Mouse (Mus musculus) limb, embryonic 10.5 days (tissue): ENCODE measurements around the gene Gm525. TPM values are rescaled to one million over a fixed set of nuclear protein-coding genes. Genes with fewer than 3 reads are reported as not detected.
"Not testable (repeated sequence)": the region's sequence is repeated elsewhere in the genome, so short reads cannot be mapped to it uniquely, and the experiment has no call there.

Source experiments
- DNase-seq: peaks from one replicate; pipeline ENCODE4 v3.0.0-alpha.2; 2017; ENCODE audit warnings: low spot score
- H3K27ac ChIP-seq: fragments of 300-500 bp; sonication (generic); 2 replicates; pipeline ENCODE4 v1.5.1; 2016; ENCODE audit warnings: mild to moderate bottlenecking
- H3K27me3 ChIP-seq: fragments of 300-500 bp; sonication (generic); 2 replicates; pipeline ENCODE4 v1.6.1; 2016; ENCODE audit warnings: low read depth, mild to moderate bottlenecking; ENCODE audit not compliant: poor library complexity, severe bottlenecking
- H3K36me3 ChIP-seq: fragments of 300-500 bp; sonication (generic); 2 replicates; pipeline ENCODE4 v1.6.1; 2016; ENCODE audit warnings: mild to moderate bottlenecking, moderate library complexity
- H3K4me1 ChIP-seq: fragments of 300-500 bp; sonication (generic); 2 replicates; pipeline ENCODE4 v1.6.1; 2016
- H3K4me3 ChIP-seq: fragments of 300-500 bp; sonication (generic); 2 replicates; pipeline ENCODE4 v1.5.1; 2016; ENCODE audit warnings: mild to moderate bottlenecking, moderate library complexity
- H3K9me3 ChIP-seq: fragments of 300-500 bp; sonication (generic); replicated peaks from 2 replicates; pipeline ENCODE4 v1.6.1; 2016; ENCODE audit warnings: mild to moderate bottlenecking
- WGBS: fragments of 180-500 bp; shearing (Covaris S2); methylation state at CpG from one replicate; pipeline ENCODE4 v1.1.7; 2016; 5-methylcytosine and 5-hydroxymethylcytosine counted together
- polyA plus RNA-seq: library from polyadenylated mRNA; unstranded; fragments of >200 nt; fragmentation: Nextera tagmentation; extraction: Ambion mirVana; gene quantifications from 2 replicates; pipeline ENCODE4 v1.2.1, GENCODE M21; 2016

Gm525 gene
- polyA plus RNA-seq = not detected in 2 replicates

- no peak for DNase-seq
- no peak within 1 kb of the TSS for H3K27ac ChIP-seq
- H3K27me3 ChIP-seq = no peaks in the 10 kb centered on the region
- no peak within 1 kb of the TSS for H3K4me3 ChIP-seq
- peaks cover 11% of the 10 kb centered on the region; the same call in 1 of the 2 replicates for H3K4me1 ChIP-seq
- no peaks in the 10 kb centered on the region for H3K36me3 ChIP-seq
- 91% methylated on average over 8 of the region's 8 CpGs for WGBS
- no peaks in the 10 kb centered on the region for H3K9me3 ChIP-seq
Measured at GRCm38 (mm10) chr11:89073541-89073940, at the start of gene Gm525. TSS of gene Gm525 (plus strand) at chr11:89073841.

- no peaks in the 10 kb centered on the region for H3K9me3 ChIP-seq
- H3K4me1 ChIP-seq = peaks cover 8% of the 10 kb centered on the region; the same call in 1 of the 2 replicates
- 84% methylated on average over 11 of the region's 11 CpGs for WGBS
- H3K4me3 ChIP-seq = no peak overlapping the region
- no peaks in the 10 kb centered on the region for H3K36me3 ChIP-seq
- DNase-seq = no peak
- H3K27me3 ChIP-seq = no peaks in the 10 kb centered on the region
- H3K27ac ChIP-seq = no peak overlapping the region
Measured at GRCm38 (mm10) chr11:89024181-89024881, 49.3 kb upstream of the Gm525 start.

- no peak for DNase-seq
- Histone ChIP-seq H3K9me3 (no peaks in the 10 kb centered on the region), H3K4me1 (peaks cover 9% of the 10 kb centered on the region; the same call in 1 of the 2 replicates), H3K4me3 (no peak overlapping the region), H3K27ac (no peak overlapping the region), H3K36me3 (no peaks in the 10 kb centered on the region), H3K27me3 (no peaks in the 10 kb centered on the region)
- 77% methylated on average over 3 of the region's 3 CpGs for WGBS
Measured at GRCm38 (mm10) chr11:89025603-89026002, 48.0 kb upstream of the Gm525 start.

GRCm38 (mm10) chr11:89026117-89026516, 47.5 kb upstream of the Gm525 start:
- Histone ChIP-seq H3K27ac (no peak overlapping the region), H3K27me3 (no peaks in the 10 kb centered on the region), H3K4me3 (no peak overlapping the region), H3K4me1 (peaks cover 9% of the 10 kb centered on the region; the same call in 1 of the 2 replicates), H3K36me3 (no peaks in the 10 kb centered on the region), H3K9me3 (no peaks in the 10 kb centered on the region)
- no peak for DNase-seq
- 95% methylated on average over 3 of the region's 3 CpGs for WGBS

GRCm38 (mm10) chr11:89027955-89028361, 45.7 kb upstream of the Gm525 start:
- Histone ChIP-seq H3K27ac (no peak overlapping the region), H3K36me3 (no peaks in the 10 kb centered on the region), H3K4me3 (no peak overlapping the region), H3K4me1 (peaks cover 9% of the 10 kb centered on the region; the same call in 1 of the 2 replicates), H3K9me3 (no peaks in the 10 kb centered on the region), H3K27me3 (no peaks in the 10 kb centered on the region)
- WGBS = 89% methylated on average over 10 of the region's 10 CpGs
- DNase-seq = no peak

GRCm38 (mm10) chr11:89028871-89029405, 44.7 kb upstream of the Gm525 start:
- 57% methylated on average over 10 of the region's 10 CpGs for WGBS
- no peak for DNase-seq
- Histone ChIP-seq H3K27me3 (no peaks in the 10 kb centered on the region), H3K4me1 (peaks cover 9% of the 10 kb centered on the region; the same call in 1 of the 2 replicates), H3K9me3 (no peaks in the 10 kb centered on the region), H3K36me3 (no peaks in the 10 kb centered on the region), H3K4me3 (no peak overlapping the region), H3K27ac (no peak overlapping the region)

- H3K27me3 ChIP-seq = no peaks in the 10 kb centered on the region
- 87% methylated on average over 6 of the region's 6 CpGs for WGBS
- no peaks in the 10 kb centered on the region for H3K36me3 ChIP-seq
- no peak overlapping the region for H3K27ac ChIP-seq
- H3K4me3 ChIP-seq = no peak overlapping the region
- peaks cover 5% of the 10 kb centered on the region; the same call in 1 of the 2 replicates for H3K4me1 ChIP-seq
- no peak for DNase-seq
- H3K9me3 ChIP-seq = no peaks in the 10 kb centered on the region
Measured at GRCm38 (mm10) chr11:89030552-89030951, 43.1 kb upstream of the Gm525 start.

GRCm38 (mm10) chr11:89031189-89031588, 42.5 kb upstream of the Gm525 start:
- no peaks in the 10 kb centered on the region for H3K27me3 ChIP-seq
- H3K9me3 ChIP-seq = no peaks in the 10 kb centered on the region
- 66% methylated on average over 1 of the region's 1 CpGs for WGBS
- DNase-seq = no peak
- H3K4me1 ChIP-seq = peaks cover 5% of the 10 kb centered on the region; the same call in 1 of the 2 replicates
- no peak overlapping the region for H3K27ac ChIP-seq
- no peak overlapping the region for H3K4me3 ChIP-seq
- no peaks in the 10 kb centered on the region for H3K36me3 ChIP-seq

- Histone ChIP-seq H3K27me3 (no peaks in the 10 kb centered on the region), H3K9me3 (no peaks in the 10 kb centered on the region), H3K27ac (no peak overlapping the region), H3K36me3 (peaks cover 23% of the 10 kb centered on the region), H3K4me3 (no peak overlapping the region), H3K4me1 (no peaks in the 10 kb centered on the region)
- no peak for DNase-seq
Measured at GRCm38 (mm10) chr11:89034592-89034991, 39.0 kb upstream of the Gm525 start.

- Histone ChIP-seq H3K27ac (no peak overlapping the region), H3K36me3 (peaks cover 32% of the 10 kb centered on the region), H3K4me3 (no peak overlapping the region), H3K27me3 (no peaks in the 10 kb centered on the region), H3K4me1 (no peaks in the 10 kb centered on the region), H3K9me3 (no peaks in the 10 kb centered on the region)
- 86% methylated on average over 3 of the region's 3 CpGs for WGBS
- DNase-seq = no peak
Measured at GRCm38 (mm10) chr11:89035552-89035951, 38.1 kb upstream of the Gm525 start.

- Histone ChIP-seq H3K4me1 (no peaks in the 10 kb centered on the region), H3K27ac (no peak overlapping the region), H3K9me3 (no peaks in the 10 kb centered on the region), H3K4me3 (no peak overlapping the region), H3K36me3 (peaks cover 58% of the 10 kb centered on the region), H3K27me3 (no peaks in the 10 kb centered on the region)
- DNase-seq = no peak
- 93% methylated on average over 6 of the region's 6 CpGs for WGBS
Measured at GRCm38 (mm10) chr11:89038496-89038895, 35.1 kb upstream of the Gm525 start.

- DNase-seq = peak; percentile 50
- Histone ChIP-seq H3K27ac (no peak overlapping the region), H3K9me3 (no peaks in the 10 kb centered on the region), H3K36me3 (peaks cover 67% of the 10 kb centered on the region), H3K4me3 (no peak overlapping the region), H3K27me3 (no peaks in the 10 kb centered on the region), H3K4me1 (no peaks in the 10 kb centered on the region)
- 31% methylated on average over 3 of the region's 3 CpGs for WGBS
Measured at GRCm38 (mm10) chr11:89039325-89039724, 34.3 kb upstream of the Gm525 start.

GRCm38 (mm10) chr11:89041073-89041472, 32.6 kb upstream of the Gm525 start:
- not testable (repeated sequence) for H3K27me3 ChIP-seq, H3K27ac ChIP-seq, H3K9me3 ChIP-seq, H3K4me1 ChIP-seq, DNase-seq, H3K4me3 ChIP-seq
- 92% methylated on average over 6 of the region's 7 CpGs for WGBS
- peaks cover 84% of the 10 kb centered on the region for H3K36me3 ChIP-seq
